Mouse (Mus musculus) urinary bladder, adult 18-20 months (tissue): ENCODE data around the gene Rasgrf1.

Experiments used
- DNase-seq, 2 experiments: peaks; one replicate each; pipeline ENCODE4 v3.0.0; 2022; ENCODE audit warnings: low spot score in 2 of 2, mixed read lengths in 2 of 2

Rasgrf1 gene

DNA sequence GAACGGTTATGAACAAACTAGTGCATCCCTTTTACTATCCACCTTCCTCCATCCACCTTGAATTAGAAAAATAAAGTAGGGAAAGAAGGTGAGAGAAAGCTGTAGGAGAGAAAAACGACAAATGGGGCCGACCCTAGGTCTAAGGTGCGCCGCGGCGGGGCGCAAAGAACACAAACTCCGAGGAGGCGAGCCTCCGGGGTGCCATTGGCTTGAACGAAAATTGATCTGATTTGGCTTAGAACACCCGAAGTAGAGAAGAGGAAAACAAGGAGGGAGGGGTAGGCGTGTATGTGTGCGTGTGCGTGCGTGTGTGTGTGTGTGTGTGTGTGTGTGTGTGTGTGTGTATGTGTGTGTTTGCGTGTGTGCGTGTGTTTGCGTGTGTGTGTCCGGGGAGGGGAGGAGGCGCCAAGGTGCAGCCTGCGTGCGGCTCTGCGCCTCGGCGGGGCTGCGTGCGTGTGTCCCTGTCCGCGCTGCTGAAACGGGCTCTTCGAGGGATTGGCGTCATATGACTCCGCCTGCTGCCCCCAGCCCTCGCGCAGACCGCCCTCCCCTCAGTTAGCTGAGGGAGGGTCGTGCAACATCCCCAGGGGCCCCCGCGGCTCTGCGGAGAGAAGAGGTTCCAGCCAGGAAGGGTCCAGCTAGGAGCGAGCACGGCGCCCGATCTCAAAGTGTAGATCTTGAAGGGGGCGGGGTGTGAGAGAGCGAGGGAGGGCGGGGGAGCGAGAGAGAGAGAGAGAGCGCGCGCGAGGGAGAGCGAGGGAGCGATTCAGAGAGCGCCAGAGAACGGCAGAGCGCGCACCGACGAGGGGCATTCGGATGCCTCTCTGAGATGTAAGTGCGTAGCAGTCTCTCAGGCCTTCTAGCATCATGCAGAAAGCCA lies at the start of gene Rasgrf1:
TSS of gene Rasgrf1 (plus strand) at position 778 of the 880 bp plus-strand sequence.
- DNase-seq, result peak in 1 of 2 experiments; percentile 28

DNA sequence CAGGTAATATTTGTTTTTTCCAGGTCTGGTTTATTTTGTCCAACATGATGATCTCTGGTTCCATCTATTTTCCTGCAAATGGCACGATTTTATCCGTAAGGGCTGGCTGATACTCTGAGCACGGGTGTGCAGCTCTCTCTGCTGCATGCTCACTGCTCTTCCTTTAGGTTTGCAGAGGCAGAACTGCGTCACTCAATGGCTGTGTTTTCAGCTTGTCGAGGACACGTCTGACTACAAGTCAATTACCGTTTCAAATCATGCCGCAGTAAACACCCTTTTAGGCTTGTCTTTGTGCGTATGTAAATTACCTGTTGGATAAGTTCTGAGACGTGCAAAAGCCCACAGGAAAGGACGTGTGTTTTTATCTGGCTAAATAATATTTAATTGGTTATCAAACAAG lies 49.6 kb upstream of the Rasgrf1 start:
- DNase-seq, result no peak

DNA sequence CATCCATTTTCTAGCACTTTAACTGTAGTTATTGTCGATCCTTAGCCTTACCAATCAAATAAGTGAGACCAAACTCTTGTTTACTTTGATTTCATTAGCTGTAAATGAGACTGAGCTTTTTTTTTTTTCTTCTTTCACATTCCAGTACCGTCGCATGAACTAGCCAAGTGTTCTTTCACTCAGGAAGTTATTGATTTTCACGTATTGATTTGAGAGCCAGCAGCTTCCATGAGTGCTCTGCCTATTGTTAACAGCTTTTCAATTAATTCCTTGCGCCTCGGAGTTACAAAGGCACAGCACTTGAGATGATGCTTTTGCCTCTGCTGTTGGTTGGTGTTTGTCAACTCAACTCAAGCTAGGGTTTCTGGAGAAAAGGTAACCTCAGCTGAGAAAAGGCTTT lies 49.1 kb upstream of the Rasgrf1 start:
- no peak for DNase-seq

GRCm38 (mm10) chr9:89867141-89867540 lies 42.6 kb upstream of the Rasgrf1 start:
- no peak for DNase-seq

DNA sequence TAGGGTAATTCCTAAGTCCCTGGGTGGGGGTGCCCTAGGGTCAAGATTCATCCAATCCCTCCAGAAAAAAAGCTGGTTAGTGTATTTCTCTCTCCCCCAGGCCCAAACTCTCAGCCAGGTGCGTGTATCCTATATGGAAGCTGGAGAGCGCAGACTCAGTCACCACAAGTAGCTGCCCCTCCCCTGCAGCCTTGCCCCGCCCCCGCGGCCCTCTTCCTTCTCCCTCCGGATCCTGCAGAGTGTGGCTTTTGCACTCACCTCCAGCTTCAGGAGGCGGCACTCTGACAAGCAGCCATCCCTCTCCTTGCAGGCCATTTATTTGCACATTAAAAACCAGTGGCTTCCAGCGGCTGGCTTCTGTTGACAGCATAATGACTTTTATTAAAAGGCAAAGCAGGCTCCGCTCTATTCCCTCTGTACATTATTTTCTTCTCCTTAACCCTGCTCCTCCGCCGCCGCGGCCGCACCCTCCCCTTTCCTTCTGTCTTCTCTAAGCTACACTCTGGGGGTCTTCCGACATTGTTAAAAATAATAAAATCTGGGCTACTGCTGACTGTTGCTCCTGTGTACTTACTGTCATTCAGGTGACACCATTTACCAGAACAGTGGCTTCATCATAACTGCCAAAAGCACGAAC lies 41.5 kb upstream of the Rasgrf1 start:
- peak in 1 of 2 experiments; percentile 14 for DNase-seq

DNA sequence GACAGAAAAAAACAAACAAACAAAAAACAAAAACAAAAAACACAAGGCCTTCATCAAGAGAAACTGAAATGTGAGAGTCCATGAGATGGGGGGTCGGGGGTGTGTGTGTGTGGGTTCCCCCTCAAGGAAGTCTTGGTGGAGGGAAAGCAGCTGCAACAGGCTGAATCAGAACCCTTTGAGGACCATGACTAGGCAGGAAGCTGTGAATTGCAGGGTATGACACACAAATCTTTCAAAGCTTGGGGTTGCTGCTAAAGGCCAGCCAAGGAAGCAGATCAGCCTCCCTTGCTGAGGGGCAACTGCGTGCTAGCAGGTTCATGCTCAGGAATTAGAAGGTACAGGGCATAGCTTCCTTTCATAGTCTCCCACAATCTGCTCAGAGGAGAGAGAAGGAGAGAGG lies 40.1 kb upstream of the Rasgrf1 start:
- DNase-seq, result no peak

GRCm38 (mm10) chr9:89870531-89871150 lies 39.1 kb upstream of the Rasgrf1 start:
- DNase-seq, result no peak

DNA sequence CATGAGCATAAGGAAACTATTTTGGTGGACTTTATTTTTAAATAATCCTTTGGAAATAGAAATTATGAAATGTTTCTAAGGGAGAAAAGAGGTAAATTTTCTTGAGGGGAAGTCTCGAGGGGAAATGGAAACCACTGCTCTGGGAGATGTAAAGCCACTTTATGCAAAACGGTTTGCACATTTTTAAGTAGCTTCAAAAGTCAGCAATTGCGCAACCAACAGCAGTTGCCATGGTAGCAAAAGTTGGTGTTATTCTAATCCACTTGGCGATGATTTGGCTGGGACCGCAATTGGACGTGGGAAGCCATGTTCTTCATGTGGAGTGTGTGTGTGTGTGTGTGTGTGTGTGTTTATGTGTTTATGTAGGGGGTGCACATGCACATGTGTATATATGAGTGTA lies 37.6 kb upstream of the Rasgrf1 start:
- no peak for DNase-seq

DNA sequence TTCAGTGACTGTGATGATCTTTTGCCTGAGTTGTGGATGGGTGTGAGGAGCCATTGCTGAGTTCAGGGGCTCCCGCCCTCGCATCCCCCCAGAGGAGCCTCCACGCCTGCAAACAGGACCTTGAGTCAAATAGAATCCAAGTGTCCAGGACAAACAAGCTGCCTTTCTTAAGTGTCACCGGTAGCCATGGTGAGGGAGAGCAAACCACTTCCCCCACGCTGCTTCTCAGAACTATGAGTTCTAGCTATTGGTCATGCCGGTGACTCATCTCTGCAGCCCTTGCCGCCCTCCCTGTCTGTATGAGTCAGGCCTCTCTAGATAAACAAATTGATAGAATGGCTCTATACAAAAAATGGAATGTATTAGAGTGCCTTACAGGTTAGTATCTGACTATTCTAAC lies 35.3 kb upstream of the Rasgrf1 start:
- DNase-seq, result peak; percentile 35 to 71

DNA sequence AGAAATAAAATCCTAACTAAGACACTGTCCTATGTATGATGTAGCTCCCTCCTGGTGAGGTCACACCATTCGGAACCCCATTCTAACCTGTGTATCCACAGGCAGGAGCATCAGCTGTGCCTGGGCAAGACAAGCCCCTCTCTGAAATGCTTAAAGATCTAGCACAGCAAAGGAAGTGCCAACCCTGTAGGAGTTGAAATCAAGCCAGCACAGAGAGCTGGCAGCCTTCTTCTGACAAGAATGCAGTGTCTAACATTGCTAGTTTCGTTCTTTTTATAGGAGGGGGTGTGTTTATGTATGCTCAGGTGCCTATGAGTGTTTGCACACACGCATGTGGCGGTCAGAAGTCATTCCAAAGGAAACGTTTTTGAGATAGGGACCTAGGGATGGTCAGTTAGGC lies 34.2 kb upstream of the Rasgrf1 start:
- DNase-seq, result no peak

DNA sequence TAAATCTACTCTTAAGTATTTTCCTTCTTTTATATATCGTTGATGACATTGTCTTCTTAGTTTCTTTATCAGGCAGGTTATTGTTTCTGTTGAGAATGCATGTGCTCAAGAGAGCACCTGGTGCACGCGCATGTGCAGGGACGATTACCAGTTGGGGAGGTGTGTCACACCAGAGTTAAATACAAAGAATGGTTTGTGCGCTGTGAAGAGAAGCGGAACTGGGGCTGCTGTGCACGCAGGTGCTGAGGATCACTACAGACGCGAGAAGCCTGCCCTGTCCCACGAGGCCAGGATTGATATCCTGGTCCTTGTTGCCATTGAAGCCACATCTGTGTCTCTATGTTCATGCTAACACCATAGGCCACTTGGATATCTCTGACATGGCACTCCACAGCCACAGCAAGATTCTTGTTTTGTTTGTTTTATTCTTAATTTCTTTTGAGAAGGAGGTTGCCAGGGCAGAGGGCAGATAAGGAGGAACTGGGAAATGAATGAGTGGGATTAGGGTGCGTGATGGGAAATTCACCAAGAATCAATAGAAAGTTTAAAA lies 31.2 kb upstream of the Rasgrf1 start:
- no peak for DNase-seq

DNA sequence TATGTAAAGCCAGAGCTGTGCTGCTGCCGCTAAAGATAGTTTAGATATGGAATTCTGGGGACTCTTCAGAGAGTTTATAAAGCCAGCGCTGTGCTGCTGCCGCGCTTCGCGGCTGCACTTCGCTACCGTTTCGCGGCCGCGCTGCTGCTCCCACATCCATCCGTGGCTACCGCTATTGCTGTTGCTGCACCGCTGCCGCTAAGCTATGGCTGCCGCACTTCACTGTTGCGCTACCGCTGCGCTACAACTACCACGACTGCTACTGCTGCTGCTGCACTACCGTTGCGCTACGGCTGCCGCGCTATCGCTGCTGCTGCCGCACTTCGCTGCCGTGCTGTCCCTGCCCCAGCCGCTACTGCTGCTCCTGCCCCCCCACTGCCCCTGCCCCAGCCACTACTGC lies 30.1 kb upstream of the Rasgrf1 start:
- DNase-seq, result no peak

- DNase-seq, result no peak
Observed at GRCm38 (mm10) chr9:89881552-89881951, 28.2 kb upstream of the Rasgrf1 start.

DNA sequence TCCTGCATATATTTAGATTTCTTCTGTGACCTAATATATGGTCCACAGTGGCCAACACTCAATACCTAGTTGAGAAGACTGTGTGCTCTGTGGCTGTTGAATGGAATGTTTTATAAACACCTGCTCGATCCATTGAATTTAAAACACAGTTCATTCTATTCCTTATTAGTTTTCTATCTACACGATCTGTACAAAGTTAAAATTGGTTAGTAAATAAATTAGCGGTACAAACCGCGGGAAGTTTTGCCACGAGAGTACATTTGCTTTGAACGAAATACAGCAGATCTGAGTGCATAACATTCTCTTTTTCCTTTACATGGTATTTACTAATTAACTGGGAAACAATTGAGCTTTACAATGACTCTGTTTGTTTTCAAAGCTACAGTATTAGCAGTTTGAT lies 27.1 kb upstream of the Rasgrf1 start:
- no peak for DNase-seq

DNA sequence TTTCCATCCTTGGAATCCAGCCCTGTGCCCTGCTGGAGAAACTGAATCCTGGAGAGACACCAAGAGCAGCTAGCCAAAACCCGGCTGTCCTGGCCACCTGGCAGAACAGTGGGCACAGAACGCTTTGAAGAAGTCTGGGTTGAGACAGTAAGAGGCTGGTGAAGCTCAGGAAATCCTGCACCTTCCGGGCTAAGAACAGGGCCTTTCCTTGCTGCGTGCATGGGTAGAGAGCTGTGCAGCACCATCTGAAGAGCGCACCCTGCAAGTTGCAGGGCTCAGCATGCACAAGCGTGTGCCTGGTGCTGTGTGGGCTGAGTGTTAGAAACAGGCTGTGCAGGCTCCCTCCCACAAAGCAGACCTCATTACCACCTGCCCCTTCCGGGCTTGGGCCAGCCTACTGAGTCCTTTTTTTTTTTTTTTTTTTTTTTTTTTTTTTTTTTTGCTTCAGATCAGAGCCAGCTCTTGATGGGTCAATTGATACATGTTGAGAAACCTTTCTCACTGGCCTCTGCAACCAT lies 23.9 kb upstream of the Rasgrf1 start:
- no peak for DNase-seq

DNA sequence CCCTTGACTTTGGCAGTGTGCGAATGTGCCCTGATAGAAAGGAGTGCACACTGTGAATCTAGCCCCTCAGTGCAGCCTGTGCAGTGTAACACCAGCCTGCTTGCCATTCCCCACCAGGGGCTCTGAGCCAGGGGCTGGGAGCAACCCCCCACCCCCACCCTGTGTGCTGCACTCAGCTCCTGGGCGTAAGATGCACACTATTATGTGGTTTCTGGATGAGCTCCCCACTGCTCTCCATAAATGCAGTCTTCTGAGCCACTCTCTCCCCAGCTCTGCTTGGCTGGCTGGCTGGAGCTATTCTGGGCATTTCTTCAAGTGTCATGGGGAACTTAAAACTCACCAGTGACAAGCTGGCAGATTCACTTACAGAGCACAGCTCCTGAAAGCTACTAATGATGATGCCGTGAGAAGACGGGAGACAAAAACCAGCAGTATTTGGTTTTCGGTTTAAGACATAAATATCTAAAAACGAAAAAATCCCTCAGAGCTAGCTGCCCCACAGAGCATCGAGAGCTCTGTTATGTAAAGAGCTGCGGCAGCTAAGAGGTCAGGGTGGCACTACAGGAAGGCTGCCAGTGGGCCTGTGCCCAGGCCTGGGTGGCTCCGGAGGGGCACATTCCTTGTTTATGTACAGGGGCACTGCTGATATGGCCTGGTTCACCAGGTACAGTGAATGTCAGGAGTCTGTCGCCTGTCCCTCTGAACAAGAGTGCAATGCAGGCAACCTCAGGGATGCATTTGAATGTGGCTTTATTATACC lies 18.0 kb upstream of the Rasgrf1 start:
- no peak for DNase-seq

GRCm38 (mm10) chr9:89892540-89893188 lies 17.0 kb upstream of the Rasgrf1 start:
- DNase-seq, result no peak

- no peak for DNase-seq
Observed at GRCm38 (mm10) chr9:89900111-89900824, 9.4 kb upstream of the Rasgrf1 start.

DNA sequence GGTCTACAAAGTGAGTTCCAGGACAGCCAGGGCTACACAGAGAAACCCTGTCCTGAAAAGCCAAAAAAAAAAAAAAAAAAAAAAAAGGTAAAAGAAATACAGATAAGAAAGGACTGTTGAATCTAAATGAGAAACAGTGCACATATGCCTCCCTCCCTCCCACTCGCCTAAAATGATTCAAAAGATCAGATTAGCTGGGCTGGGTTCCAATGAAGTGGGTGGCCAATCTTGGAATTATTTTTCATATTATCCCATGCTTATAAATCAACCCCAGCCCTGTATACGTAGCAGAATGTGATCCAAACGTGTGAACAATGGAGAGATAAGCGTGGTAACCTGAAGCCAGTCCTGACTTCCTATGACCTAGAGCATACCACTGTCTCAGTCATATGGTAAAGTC lies 8.5 kb upstream of the Rasgrf1 start:
- DNase-seq, result no peak

DNA sequence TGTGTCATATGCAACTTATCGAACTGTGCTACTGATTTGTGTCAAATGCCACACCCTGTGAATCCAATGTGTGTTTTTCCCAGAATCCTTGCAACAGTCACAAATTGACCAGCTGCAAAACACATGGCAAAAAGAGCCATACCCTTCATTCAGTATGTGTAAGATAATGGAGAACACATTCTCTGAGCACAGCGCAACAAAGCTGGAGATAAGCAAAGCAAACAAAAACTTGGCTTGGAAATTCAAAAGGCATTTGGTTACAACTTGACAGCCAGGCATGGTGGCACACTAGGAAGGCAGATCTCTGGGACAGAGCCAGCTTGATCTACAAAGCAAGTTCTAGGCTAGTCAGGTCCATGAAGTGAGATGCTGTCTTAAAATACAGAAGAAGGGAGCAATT lies 6.9 kb upstream of the Rasgrf1 start:
- no peak for DNase-seq
